Mouse (Mus musculus) heart, embryonic 16.5 days (tissue): ENCODE measurements at regions not wholly inside any gene's neighbourhood (a gene's known extent, or its start where the extent isn't known, plus 50 kb on each side); places are given as distances from the start of the nearest gene placed in this dataset.

Source experiments
- ATAC-seq: fragments of 200-750 bp; cut with Nextera tagmentation; replicated peaks from 2 replicates; pipeline ENCODE4 v1.8.0; 2017; ENCODE audit warnings: moderate number of reproducible peaks; ENCODE audit not compliant: insufficient read depth, low FRiP score; ENCODE audit errors: extremely low read depth
- H3K27ac ChIP-seq: fragments of 300-500 bp; sonication (generic); 2 replicates; pipeline ENCODE4 v1.5.1; 2014; ENCODE audit warnings: mild to moderate bottlenecking, low read length, control low read depth, moderate library complexity
- H3K27me3 ChIP-seq: fragments of 300-500 bp; sonication (generic); 2 replicates; pipeline ENCODE4 v1.6.1; 2014; ENCODE audit warnings: low read length, mixed read lengths; ENCODE audit not compliant: control insufficient read depth, insufficient read depth
- H3K36me3 ChIP-seq: fragments of 300-500 bp; sonication (generic); 2 replicates; pipeline ENCODE4 v1.6.1; 2014; ENCODE audit not compliant: control insufficient read depth, insufficient read depth
- H3K4me1 ChIP-seq: fragments of 300-500 bp; sonication (generic); 2 replicates; pipeline ENCODE4 v1.6.1; 2014; ENCODE audit warnings: low read length, mixed read lengths; ENCODE audit not compliant: control insufficient read depth, insufficient read depth
- H3K4me2 ChIP-seq: fragments of 300-500 bp; sonication (generic); 2 replicates; pipeline ENCODE4 v1.6.1; 2014; ENCODE audit warnings: low read depth, mild to moderate bottlenecking, control low read depth, low read length
- H3K4me3 ChIP-seq: fragments of 300-500 bp; sonication (generic); 2 replicates; pipeline ENCODE4 v1.5.1; 2014; ENCODE audit warnings: mild to moderate bottlenecking, control low read depth, low read length
- H3K9ac ChIP-seq: fragments of 300-500 bp; sonication (generic); 2 replicates; pipeline ENCODE4 v1.6.1; 2014; ENCODE audit warnings: low read length, control low read depth
- H3K9me3 ChIP-seq: fragments of 300-500 bp; sonication (generic); replicated peaks from 2 replicates; pipeline ENCODE4 v1.6.1; 2016; ENCODE audit warnings: low read length; ENCODE audit not compliant: control insufficient read depth
- WGBS: fragments of 180-500 bp; shearing (Covaris S2); extraction: QIAGEN DNeasy Blood & Tissue Kit; methylation state at CpG from one replicate; pipeline ENCODE4 v1.1.7; 2014; 5-methylcytosine and 5-hydroxymethylcytosine counted together

DNA sequence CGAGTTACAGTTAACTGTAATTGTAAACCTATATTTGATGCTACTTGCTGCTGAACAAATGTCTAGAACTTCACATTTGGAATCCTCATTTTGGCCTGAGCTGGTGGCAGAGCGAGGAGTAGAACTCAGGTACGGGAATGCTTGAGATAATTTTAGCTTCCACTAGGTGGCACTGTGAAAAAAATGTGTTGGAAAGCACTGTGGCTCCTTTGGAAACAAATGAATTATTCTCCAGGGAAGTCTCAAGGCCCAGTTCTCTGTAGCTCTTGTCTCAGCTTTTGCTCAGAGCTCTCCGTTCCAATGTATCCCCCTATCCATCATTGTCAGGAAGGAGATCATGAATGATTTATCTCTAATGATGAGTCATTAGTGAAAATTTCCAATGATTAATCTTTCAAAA lies 114.7 kb upstream of the Kcna4 start:
- ATAC-seq, result no peak
- no peaks in the 10 kb centered on the region for H3K27me3 ChIP-seq
- no peak overlapping the region for H3K4me3 ChIP-seq
- H3K4me1 ChIP-seq, result no peaks in the 10 kb centered on the region
- H3K9me3 ChIP-seq, result no peaks in the 10 kb centered on the region
- H3K9ac ChIP-seq, result no peak overlapping the region
- H3K36me3 ChIP-seq, result no peaks in the 10 kb centered on the region
- H3K27ac ChIP-seq, result no peak overlapping the region
- no peak overlapping the region for H3K4me2 ChIP-seq
- 51% methylated on average over 4 of the region's 4 CpGs for WGBS

DNA sequence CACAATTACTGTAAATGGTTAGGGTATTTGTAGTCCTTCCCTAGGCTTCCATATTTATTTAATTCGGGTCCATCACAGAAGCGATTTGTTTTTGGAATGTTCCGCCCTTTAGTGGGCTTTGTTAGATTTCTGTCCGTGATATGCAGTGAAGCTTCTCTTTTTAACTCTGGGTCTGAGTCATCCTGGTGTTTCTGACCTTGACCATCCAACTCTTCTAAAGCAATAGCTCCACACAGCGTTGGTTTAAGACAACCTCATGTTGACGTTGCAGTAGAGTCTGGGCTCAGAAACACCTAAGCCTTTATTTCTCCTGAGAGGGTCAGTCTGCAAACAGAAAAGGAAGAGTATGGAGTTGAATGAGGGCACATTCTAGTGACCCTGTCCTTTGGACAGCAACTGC lies 107.4 kb upstream of the Kcna4 start:
- H3K4me1 ChIP-seq, result no peaks in the 10 kb centered on the region
- no peak overlapping the region for H3K4me2 ChIP-seq
- H3K9me3 ChIP-seq, result no peaks in the 10 kb centered on the region
- H3K4me3 ChIP-seq, result no peak overlapping the region
- no peak overlapping the region for H3K9ac ChIP-seq
- no peak overlapping the region for H3K27ac ChIP-seq
- ATAC-seq, result no peak
- 79% methylated on average over 6 of the region's 6 CpGs for WGBS
- H3K27me3 ChIP-seq, result no peaks in the 10 kb centered on the region
- H3K36me3 ChIP-seq, result no peaks in the 10 kb centered on the region

- Histone ChIP-seq H3K9ac (no peak overlapping the region), H3K27me3 (no peaks in the 10 kb centered on the region), H3K4me2 (no peak overlapping the region), H3K4me3 (no peak overlapping the region), H3K36me3 (no peaks in the 10 kb centered on the region), H3K9me3 (no peaks in the 10 kb centered on the region), H3K4me1 (no peaks in the 10 kb centered on the region), H3K27ac (no peak overlapping the region)
- WGBS, result 56% methylated on average over 3 of the region's 3 CpGs
- ATAC-seq, result no peak
Observed at GRCm38 (mm10) chr2:107184864-107185263, 105.6 kb upstream of the Kcna4 start.

DNA sequence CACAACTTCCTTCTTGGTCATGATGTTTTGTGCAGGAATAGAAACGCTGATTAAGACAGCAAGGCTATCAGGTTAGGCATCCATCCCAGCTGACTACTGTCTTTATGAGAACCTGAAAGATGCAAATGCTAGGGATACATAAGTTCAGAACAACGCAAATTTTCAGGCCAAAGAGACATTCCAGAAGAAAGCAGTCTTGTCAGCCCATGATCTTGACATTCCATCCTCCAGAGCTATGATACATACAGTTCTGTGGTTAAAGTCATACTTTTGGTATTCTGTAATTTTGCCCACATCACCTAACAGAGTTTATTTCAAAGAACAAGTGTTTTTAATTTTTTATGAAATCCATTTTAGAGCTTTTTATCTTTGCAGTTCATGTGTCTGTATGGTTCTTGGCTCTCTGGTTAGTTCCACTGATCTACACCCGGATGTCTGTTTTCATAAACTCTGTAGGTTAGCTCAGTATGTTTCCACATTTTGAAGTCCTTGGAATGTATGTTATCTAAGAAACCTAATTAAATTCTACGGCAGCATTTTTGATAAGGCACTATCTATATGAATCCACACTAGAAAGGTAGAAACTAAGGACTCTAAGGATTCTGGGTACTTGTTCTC lies 88.5 kb upstream of the Kcna4 start:
- Histone ChIP-seq H3K4me2 (no peak overlapping the region), H3K36me3 (no peaks in the 10 kb centered on the region), H3K9me3 (no peaks in the 10 kb centered on the region), H3K4me1 (no peaks in the 10 kb centered on the region), H3K27me3 (no peaks in the 10 kb centered on the region), H3K9ac (no peak overlapping the region), H3K4me3 (no peak overlapping the region), H3K27ac (no peak overlapping the region)
- WGBS, result 67% methylated on average over 4 of the region's 4 CpGs
- no peak for ATAC-seq

DNA sequence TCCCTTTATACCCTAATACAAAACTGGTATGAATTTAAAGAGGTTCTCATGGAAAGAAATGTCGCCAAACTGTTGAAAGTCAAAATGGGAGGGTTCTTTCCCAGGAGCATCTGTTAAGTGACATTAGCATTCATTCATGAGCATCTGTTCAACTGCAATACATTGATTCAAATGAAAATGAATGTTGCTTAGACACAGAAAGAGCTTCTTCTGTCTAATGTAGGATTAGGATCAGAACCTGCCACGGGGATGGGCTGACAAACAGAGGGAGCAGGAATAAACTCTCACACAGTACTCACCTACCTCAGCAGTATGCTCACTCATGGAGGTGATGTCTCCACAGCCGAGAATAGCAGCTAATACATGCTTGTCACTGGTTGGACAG lies 88.0 kb upstream of the Kcna4 start:
- Histone ChIP-seq H3K36me3 (no peaks in the 10 kb centered on the region), H3K27me3 (no peaks in the 10 kb centered on the region), H3K9me3 (no peaks in the 10 kb centered on the region), H3K4me3 (no peak overlapping the region), H3K27ac (no peak overlapping the region), H3K4me1 (no peaks in the 10 kb centered on the region), H3K9ac (no peak overlapping the region), H3K4me2 (no peak overlapping the region)
- 69% methylated on average over 3 of the region's 3 CpGs for WGBS
- no peak for ATAC-seq

GRCm38 (mm10) chr2:107221544-107221943 lies 68.9 kb upstream of the Kcna4 start:
- Histone ChIP-seq H3K9me3 (no peaks in the 10 kb centered on the region), H3K9ac (no peak overlapping the region), H3K4me3 (no peak overlapping the region), H3K27ac (no peak overlapping the region), H3K4me2 (no peak overlapping the region), H3K36me3 (no peaks in the 10 kb centered on the region), H3K4me1 (peaks cover 3% of the 10 kb centered on the region), H3K27me3 (no peaks in the 10 kb centered on the region)
- WGBS, result 47% methylated on average over 1 of the region's 1 CpGs
- ATAC-seq, result no peak

- H3K4me1 ChIP-seq, result peaks cover 17% of the 10 kb centered on the region
- no peaks in the 10 kb centered on the region for H3K9me3 ChIP-seq
- no peak overlapping the region for H3K4me3 ChIP-seq
- no peaks in the 10 kb centered on the region for H3K36me3 ChIP-seq
- WGBS, result 75% methylated on average over 2 of the region's 2 CpGs
- ATAC-seq, result no peak
- no peaks in the 10 kb centered on the region for H3K27me3 ChIP-seq
- no peak overlapping the region for H3K9ac ChIP-seq
- no peak overlapping the region for H3K27ac ChIP-seq
- H3K4me2 ChIP-seq, result no peak overlapping the region
Observed at GRCm38 (mm10) chr2:107224679-107225078, 65.8 kb upstream of the Kcna4 start.

DNA sequence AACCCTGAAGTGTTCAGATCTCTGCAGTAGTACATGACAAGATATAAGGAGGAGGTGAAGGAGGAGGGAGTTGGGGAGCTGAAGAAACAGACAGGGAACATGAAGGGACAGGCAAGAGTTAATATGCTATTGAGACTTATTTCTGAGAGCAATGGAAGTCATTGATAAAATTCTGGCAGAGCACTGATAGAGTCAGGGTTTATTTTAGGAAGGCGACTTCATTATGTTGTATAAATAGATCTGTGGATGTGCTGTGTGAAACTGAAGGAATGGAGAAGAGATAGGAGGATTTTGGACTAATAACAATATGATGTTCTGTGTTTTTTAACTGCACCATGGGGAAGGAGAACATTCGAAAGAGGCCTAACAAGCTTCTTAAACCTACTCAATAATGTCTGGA lies 63.0 kb upstream of the Kcna4 start:
- no peak overlapping the region for H3K4me3 ChIP-seq
- ATAC-seq, result peak; percentile 89
- no peaks in the 10 kb centered on the region for H3K27me3 ChIP-seq
- H3K27ac ChIP-seq, result peak overlapping the region; percentile 86
- no peaks in the 10 kb centered on the region for H3K36me3 ChIP-seq
- WGBS, result 32% methylated on average over 2 of the region's 2 CpGs
- no peaks in the 10 kb centered on the region for H3K9me3 ChIP-seq
- peak overlapping the region; percentile 39; the same call in 1 of the 2 replicates for H3K4me2 ChIP-seq
- H3K9ac ChIP-seq, result no peak overlapping the region
- peaks cover 21% of the 10 kb centered on the region for H3K4me1 ChIP-seq

DNA sequence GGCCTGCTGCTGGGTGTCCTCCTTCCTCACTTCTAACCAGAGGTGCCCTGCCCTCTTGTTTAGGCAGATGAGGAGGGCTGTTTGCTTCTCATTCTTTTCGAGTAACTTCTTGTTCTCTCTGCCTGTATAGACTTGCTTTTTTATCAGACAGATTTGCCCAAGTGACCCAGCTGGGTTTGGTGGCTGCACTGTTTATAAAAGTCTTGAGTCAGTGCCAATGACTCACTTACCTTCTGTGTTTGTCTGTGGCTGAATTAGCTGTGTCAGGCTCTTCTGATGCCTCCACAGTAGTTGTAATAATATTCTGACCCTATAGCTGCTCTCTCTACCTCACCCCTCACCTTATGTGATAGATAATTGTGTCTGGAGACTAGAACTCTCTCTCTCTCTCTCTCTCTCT lies 62.2 kb upstream of the Kcna4 start:
- no peak overlapping the region for H3K9ac ChIP-seq
- H3K4me3 ChIP-seq, result no peak overlapping the region
- ATAC-seq, result peak; percentile 64; the same call in 1 of the 2 replicates
- H3K27me3 ChIP-seq, result no peaks in the 10 kb centered on the region
- H3K36me3 ChIP-seq, result no peaks in the 10 kb centered on the region
- H3K4me2 ChIP-seq, result no peak overlapping the region
- peaks cover 21% of the 10 kb centered on the region for H3K4me1 ChIP-seq
- H3K27ac ChIP-seq, result peak overlapping the region; percentile 86
- WGBS, result 19% methylated on average over 1 of the region's 1 CpGs
- H3K9me3 ChIP-seq, result no peaks in the 10 kb centered on the region
